ENCODE assay signal across 1 mouse cellular context in the genomic region with DNA sequence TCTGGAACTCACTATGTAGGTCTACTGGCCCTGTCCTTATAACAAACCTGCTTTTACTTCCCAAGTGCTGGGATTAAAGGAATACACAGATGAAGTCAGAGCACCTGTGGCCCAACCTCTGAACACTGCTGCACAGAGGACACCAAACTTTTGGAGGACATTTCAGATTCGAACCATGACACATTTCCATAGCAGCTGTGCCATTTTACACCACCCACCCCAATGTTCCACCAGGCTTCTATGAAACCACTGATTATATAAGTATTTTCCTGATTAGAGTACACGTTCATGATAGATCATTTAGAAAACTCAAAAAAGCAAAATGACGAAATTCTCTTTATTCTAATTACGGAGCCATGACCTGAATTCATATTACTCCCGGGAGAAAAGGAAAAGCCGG.
A peak's percentile ranks its signal among the peaks of the same experiment; 100 is the strongest.
TF ChIP-seq lines count a peak whose summit lies in the region.

No protein-coding gene starts in this region.

TF ChIP-seq in MEL, 35 proteins besides CTCF, POLR2A, EP300 and RAD21 (continued from another document):
- no peak for TF ChIP-seq TCF12 (IDR thresholded peaks at IDR 0.05; ENCODE audit: low read depth, low read length)
- no peak for TF ChIP-seq POLR2AphosphoS5 (IDR thresholded peaks at IDR 0.05; ENCODE audit: borderline replicate concordance, low read depth, low read length)
- no peak for TF ChIP-seq ELF1 (IDR thresholded peaks at IDR 0.05; ENCODE audit: low read depth, low read length)
- 0 out of 2 replicates have a peak, but pooled peaks have one; percentile 23 for TF ChIP-seq ZKSCAN1 (IDR thresholded peaks at IDR 0.05; ENCODE audit: low read depth, low read length)
- TF ChIP-seq SMC3 (IDR thresholded peaks at IDR 0.05; ENCODE audit: low read depth, low read length), result no peak
- TF ChIP-seq MXI1 (IDR thresholded peaks at IDR 0.05; ENCODE audit: low read depth, low read length), result no peak
